Mouse (Mus musculus) CD4-positive, CD25-positive, alpha-beta regulatory T cell, adult 4 months (primary cell): ENCODE measurements around the gene Gpr3. TPM values are rescaled to one million over a fixed set of nuclear protein-coding genes. Genes with fewer than 3 reads are reported as not detected.

Experiments used
- ATAC-seq: one replicate; pipeline ENCODE4 v1.8.0; 2017
- polyA plus RNA-seq, 2 experiments: library from polyadenylated mRNA; unstranded; fragments of 100-300 nt; shearing (Covaris generic); gene quantifications; one replicate each; pipeline ENCODE4 v1.2.1; 2017

Gene Gpr3
- polyA plus RNA-seq: not detected

DNA sequence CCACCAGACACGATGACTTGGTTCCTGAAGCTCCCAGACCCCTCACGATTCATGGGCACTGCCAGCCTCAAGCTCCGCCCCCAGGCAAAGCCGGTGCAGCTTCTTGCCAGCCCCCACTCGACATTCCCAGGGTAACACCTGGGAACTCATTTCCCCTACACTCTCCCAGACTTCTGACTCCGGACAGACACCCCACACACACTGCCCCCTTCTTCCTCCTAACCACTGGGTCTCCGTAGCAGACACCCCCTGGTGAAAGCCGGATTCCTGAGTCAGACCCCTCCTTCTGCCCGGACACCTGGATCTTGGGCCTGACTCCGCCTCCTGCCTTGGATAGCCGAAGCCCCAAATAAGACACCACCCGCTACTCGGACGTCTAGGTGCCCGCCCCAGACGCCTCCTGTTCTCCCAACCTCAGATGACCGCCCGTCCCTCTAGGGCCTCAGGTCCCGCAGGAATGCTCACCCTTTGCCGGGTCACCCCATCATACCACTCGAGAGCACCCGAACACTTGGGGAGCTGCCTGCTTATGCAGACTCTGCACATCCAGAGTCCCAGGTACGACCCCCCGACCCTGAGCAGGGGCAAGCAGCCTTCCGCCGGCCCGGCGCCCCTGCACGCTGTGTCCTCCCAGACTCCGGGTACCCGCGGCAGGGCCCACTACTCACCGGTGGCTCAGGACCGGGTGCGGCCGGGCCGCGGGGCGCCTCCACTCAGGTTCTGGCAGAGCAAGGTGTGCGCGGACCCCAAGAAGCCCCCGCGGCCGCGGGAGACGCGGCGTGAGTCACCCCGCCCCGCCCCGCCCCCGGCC, at the start of gene Gpr3, which contains the start of gene Cd164l2:
TSS of gene Gpr3 (minus strand) at position 786 of the 811 bp plus-strand sequence.
TSS of gene Cd164l2 (plus strand) at position 381 of the 811 bp plus-strand sequence.
- ATAC-seq: no peak

- peak; percentile 61 for ATAC-seq
These were observed 49.5 kb upstream of the Gpr3 start for GRCm38 (mm10) chr4:133261641-133262374.

DNA sequence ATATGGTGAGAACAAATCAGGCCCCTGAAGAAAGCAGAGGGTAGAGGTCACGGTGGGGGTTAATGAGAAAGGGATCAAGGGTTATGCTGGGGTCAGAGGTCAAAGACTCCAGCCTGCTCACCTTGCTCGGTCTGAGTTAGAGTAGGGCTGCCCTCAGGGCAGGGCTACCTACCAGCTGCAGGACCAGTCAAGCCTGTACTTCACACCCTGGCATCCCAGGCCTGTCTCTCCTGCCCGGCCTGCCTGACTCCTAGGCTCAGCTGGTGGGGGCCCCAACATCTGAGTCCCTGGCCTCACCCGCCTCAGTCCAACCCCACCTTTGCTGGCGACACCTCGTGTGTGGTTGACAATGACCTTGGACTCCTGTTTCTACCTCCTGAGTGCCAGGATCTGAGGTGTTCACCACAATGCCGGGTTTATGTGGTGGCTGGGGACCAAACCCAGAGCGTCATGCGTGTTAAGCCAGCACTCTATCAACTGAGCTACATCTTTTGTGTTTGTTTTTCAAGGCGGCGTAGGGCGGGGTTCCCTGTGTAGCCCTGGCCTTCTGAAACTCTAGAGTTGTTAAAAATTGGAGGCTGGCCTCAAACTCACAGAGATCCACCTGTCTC, 45.6 kb upstream of the Gpr3 start:
- no peak for ATAC-seq

GRCm38 (mm10) chr4:133257230-133257629, 44.9 kb upstream of the Gpr3 start:
- ATAC-seq: no peak

DNA sequence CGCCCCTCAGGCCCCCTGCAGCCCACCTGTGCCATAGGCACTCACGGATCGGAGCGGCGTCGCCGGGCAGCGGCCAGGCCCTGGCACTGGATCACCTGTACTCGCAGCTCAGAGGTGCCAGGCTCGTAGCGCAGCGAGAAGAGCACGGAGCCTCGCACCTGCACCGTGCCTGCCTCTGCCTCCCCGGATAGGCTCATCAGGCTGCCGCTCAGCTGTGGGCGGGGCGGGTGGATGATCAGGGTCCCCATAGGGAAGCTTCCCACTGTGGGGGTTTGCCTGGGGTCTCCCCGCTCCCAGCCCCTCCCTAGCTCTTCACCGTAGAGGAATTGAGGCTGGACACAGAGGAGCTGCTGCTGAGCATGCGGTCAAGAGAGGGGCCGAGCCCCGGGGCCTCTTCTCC, 44.5 kb upstream of the Gpr3 start:
- ATAC-seq: no peak

- ATAC-seq: no peak
These were observed 43.1 kb upstream of the Gpr3 start for GRCm38 (mm10) chr4:133255392-133255791.

DNA sequence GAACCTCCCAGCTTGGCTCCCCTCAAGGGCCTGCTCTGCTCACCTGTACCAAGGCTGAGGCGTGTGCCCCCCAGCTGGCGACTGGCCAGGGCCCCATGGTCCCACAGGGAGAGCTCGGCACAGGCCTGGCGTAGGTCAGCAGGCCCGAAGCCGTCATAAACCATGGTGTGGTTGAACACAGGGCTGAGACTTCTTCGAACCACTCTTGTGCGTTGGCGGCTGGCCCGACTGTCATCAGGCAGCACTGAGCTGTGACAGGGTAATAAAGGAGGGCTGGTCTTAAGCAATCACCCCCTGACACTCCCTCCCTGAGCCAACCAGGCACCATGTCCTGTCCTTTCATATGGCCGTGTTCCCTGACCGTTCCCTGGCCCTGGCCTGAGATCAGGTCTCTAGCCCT, 41.1 kb upstream of the Gpr3 start:
- no peak for ATAC-seq

DNA sequence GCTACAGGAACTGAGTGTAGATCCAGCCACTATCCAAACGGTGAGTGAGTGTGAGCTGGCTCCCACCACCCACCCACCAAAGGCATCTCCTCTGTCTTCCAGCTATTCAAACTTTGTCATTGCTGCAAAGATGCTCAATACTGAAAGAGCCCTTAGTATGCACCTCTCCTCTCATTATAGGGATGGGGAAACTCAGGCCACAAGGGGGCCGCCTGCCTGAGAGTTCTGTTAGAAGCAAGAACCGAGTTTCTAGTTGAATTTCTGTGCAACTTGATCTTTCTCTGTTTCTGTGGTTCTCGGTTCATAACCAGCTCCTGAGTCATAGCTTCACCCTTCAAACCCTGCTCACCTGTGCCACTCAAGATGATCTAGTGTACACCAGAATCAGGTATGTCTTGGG, 39.8 kb upstream of the Gpr3 start:
- no peak for ATAC-seq

- ATAC-seq: no peak
These were observed 38.9 kb upstream of the Gpr3 start for GRCm38 (mm10) chr4:133251214-133251613.

DNA sequence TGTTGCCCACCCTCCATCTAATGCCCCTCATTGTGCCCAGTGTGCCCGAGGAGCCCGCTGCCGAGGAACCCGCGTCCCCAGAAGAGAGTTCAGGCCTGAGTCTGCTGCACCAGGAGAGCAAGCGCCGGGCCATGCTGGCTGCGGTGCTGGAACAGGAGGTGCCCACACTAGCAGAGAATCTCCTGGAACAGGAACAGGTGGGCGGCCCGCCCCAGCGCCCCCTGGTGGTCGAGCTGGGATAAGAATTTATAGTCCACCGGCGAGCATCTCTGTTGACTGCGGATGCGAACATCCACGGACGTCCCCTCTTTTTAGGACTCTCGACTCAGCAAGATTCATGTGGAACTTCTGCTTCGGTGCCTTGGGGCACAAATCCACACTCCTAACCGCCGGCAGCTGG, 38.3 kb upstream of the Gpr3 start:
- ATAC-seq: peak; percentile 72

GRCm38 (mm10) chr4:133247806-133248449, 35.6 kb upstream of the Gpr3 start:
- ATAC-seq: no peak

DNA sequence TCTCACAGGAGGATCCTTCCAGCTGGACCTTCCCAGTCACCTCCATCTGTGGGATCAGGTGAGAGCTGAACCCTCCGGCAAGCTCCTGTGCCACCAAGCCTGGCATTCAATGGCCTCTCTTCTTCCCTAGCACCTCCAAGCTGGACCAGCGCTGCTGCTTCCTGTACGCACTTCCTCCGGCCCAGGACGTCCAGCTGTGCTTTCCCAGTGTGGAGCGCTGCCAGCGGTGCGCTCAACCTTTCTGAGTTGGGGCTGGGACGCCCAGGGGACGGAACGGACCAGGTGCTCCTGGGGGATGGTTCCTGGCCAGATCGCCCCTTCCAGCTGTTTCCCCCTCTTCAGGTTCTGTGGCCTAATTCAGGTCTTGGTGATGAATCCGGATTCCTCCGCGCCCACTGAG, 34.7 kb upstream of the Gpr3 start:
- ATAC-seq: no peak

- ATAC-seq: no peak
These were observed 32.0 kb upstream of the Gpr3 start for GRCm38 (mm10) chr4:133244289-133244688.

GRCm38 (mm10) chr4:133243538-133243937, 31.2 kb upstream of the Gpr3 start:
- ATAC-seq: no peak

GRCm38 (mm10) chr4:133242710-133243109, 30.4 kb upstream of the Gpr3 start:
- no peak for ATAC-seq

- no peak for ATAC-seq
These were observed 29.6 kb upstream of the Gpr3 start for GRCm38 (mm10) chr4:133241910-133242309.

GRCm38 (mm10) chr4:133240934-133241908, 28.9 kb upstream of the Gpr3 start:
- peak; percentile 96 for ATAC-seq

GRCm38 (mm10) chr4:133240490-133240921, 28.2 kb upstream of the Gpr3 start, which contains the start of gene Map3k6:
Gene Map3k6 (plus strand): TSS chr4:133240818.
- no peak for ATAC-seq

DNA sequence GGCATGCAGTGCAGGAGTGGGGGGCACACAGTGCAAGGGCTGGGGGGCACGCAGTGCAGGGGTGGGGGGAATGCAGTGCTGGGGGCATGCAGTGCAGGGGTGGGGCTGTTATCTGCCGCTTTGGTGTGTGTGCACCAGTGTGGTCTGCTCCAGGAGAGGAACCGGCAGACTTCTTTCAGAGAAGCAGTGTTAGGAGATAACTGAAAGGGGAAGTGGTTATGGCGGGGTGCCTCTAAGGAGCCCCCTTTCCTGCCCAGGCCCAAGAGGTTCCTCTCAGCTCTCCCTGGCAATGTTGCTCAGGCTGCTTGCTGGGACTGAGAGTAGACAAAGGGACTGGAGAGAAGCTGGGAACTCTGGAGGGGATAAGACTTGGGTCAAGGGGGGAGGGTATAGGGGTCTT, 25.6 kb upstream of the Gpr3 start:
- ATAC-seq: no peak

DNA sequence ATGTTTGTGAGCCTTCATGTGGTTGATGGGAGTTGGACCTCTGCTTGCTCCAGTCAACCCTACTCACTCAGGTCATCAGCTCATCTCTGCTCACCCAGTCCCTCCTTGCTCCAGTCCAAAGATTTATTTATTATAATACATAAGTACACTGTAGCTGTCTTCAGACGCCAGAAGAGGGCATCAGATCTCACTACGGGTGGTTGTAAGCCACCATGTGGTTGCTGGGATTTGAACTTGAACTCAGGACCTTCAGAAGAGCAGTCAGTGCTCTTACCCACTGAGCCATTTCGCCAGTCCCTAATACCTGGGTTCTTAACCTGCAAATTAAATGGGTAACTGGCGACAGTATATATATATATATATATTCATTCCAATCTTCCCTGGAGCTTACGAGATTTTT, 23.1 kb upstream of the Gpr3 start:
- no peak for ATAC-seq

- ATAC-seq: no peak
These were observed 22.4 kb upstream of the Gpr3 start for GRCm38 (mm10) chr4:133234771-133235170.
